Mouse (Mus musculus) liver, embryonic 16.5 days (tissue): ENCODE measurements around the gene Efcc1. TPM values are rescaled to one million over a fixed set of nuclear protein-coding genes. Genes with fewer than 3 reads are reported as not detected.

Source experiments
- ATAC-seq: fragments of 200-750 bp; cut with Nextera tagmentation; 2 replicates; pipeline ENCODE4 v1.8.0; 2017; ENCODE audit warnings: low read depth, mild to moderate bottlenecking, moderate number of reproducible peaks, moderate library complexity
- H3K27ac ChIP-seq: fragments of 300-500 bp; sonication (generic); 2 replicates; pipeline ENCODE4 v1.5.1; 2014; ENCODE audit warnings: mild to moderate bottlenecking, low read length
- H3K27me3 ChIP-seq: fragments of 300-500 bp; sonication (generic); 2 replicates; pipeline ENCODE4 v1.6.1; 2014; ENCODE audit warnings: low read depth, low read length, mixed read lengths; ENCODE audit not compliant: control insufficient read depth, insufficient read depth
- H3K36me3 ChIP-seq: fragments of 300-500 bp; sonication (generic); 2 replicates; pipeline ENCODE4 v1.6.1; 2014; ENCODE audit warnings: mild to moderate bottlenecking; ENCODE audit not compliant: control insufficient read depth, insufficient read depth
- H3K4me1 ChIP-seq: fragments of 300-500 bp; sonication (generic); 2 replicates; pipeline ENCODE4 v1.6.1; 2014; ENCODE audit warnings: low read depth, low read length, mixed read lengths; ENCODE audit not compliant: control insufficient read depth
- H3K4me2 ChIP-seq: fragments of 300-500 bp; sonication (generic); 2 replicates; pipeline ENCODE4 v1.6.1; 2014; ENCODE audit warnings: low read depth, low read length, mixed read lengths
- H3K4me3 ChIP-seq: fragments of 300-500 bp; sonication (generic); 2 replicates; pipeline ENCODE4 v1.5.1; 2014; ENCODE audit warnings: low read depth, mild to moderate bottlenecking, low read length
- H3K9ac ChIP-seq: fragments of 300-500 bp; sonication (generic); 2 replicates; pipeline ENCODE4 v1.6.1; 2014; ENCODE audit warnings: low read depth, low read length
- H3K9me3 ChIP-seq: fragments of 300-500 bp; sonication (generic); replicated peaks from 2 replicates; pipeline ENCODE4 v1.6.1; 2016; ENCODE audit warnings: low read length; ENCODE audit not compliant: control insufficient read depth
- WGBS: fragments of 180-500 bp; shearing (Covaris S2); extraction: QIAGEN DNeasy Blood & Tissue Kit; methylation state at CpG from one replicate; pipeline ENCODE4 v1.1.7; 2014; ENCODE audit not compliant: insufficient replicate concordance; 5-methylcytosine and 5-hydroxymethylcytosine counted together
- polyA plus RNA-seq: library from polyadenylated mRNA; unstranded; fragments of >200 nt; fragmentation: Nextera tagmentation; extraction: Ambion mirVana; gene quantifications from 2 replicates; pipeline ENCODE4 v1.2.1, GENCODE M21; 2015

Efcc1 gene
- 0.18 and 0.23 TPM in 2 replicates for polyA plus RNA-seq

GRCm38 (mm10) chr6:87730591-87731462 is at the start of gene Efcc1:
Gene Efcc1 (plus strand): TSS chr6:87730869.
- peak within 1 kb of the TSS; percentile 43 for H3K4me2 ChIP-seq
- ATAC-seq, result peak; percentile 42
- no peaks in the 10 kb centered on the region for H3K9me3 ChIP-seq
- H3K27me3 ChIP-seq, result peaks cover 61% of the 10 kb centered on the region
- H3K27ac ChIP-seq, result no peak within 1 kb of the TSS
- peak within 1 kb of the TSS; percentile 52 for H3K4me3 ChIP-seq
- WGBS, result under 1% methylated on average over 90 of the region's 90 CpGs
- H3K36me3 ChIP-seq, result no peaks in the 10 kb centered on the region
- peaks cover 13% of the 10 kb centered on the region for H3K4me1 ChIP-seq
- no peak within 1 kb of the TSS for H3K9ac ChIP-seq

DNA sequence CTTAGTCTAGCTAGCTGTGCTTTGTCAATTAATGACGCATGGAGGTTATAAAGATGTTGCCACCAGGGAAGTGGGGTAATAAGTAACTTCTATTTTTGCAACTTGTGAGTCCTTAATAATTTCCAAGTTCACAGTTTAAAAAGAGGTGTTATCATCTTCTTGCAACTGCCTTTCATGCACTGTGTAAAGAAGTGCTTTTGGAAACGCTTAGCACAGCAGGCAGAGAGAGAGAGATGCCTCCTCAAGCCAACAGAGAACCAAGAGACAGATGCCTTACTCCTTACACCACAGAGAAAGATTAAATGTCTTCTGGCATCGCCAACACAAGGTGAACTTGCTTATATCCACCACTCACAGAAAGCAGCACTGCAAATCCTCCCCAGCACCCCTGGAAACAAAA is 34.7 kb upstream of the Efcc1 start:
- H3K36me3 ChIP-seq, result no peaks in the 10 kb centered on the region
- H3K4me2 ChIP-seq, result no peak overlapping the region
- H3K27me3 ChIP-seq, result no peaks in the 10 kb centered on the region; the same call in 1 of the 2 replicates
- no peak overlapping the region for H3K9ac ChIP-seq
- 62% methylated on average over 3 of the region's 3 CpGs for WGBS
- H3K4me1 ChIP-seq, result no peaks in the 10 kb centered on the region
- no peak overlapping the region for H3K27ac ChIP-seq
- no peak for ATAC-seq
- no peaks in the 10 kb centered on the region for H3K9me3 ChIP-seq
- no peak overlapping the region for H3K4me3 ChIP-seq

GRCm38 (mm10) chr6:87696544-87696943 is 34.1 kb upstream of the Efcc1 start:
- Histone ChIP-seq H3K4me1 (no peaks in the 10 kb centered on the region), H3K27ac (no peak overlapping the region), H3K9me3 (no peaks in the 10 kb centered on the region), H3K36me3 (no peaks in the 10 kb centered on the region), H3K9ac (no peak overlapping the region), H3K4me3 (no peak overlapping the region), H3K27me3 (no peaks in the 10 kb centered on the region; the same call in 1 of the 2 replicates), H3K4me2 (no peak overlapping the region)
- no peak for ATAC-seq
- 76% methylated on average over 4 of the region's 4 CpGs for WGBS

DNA sequence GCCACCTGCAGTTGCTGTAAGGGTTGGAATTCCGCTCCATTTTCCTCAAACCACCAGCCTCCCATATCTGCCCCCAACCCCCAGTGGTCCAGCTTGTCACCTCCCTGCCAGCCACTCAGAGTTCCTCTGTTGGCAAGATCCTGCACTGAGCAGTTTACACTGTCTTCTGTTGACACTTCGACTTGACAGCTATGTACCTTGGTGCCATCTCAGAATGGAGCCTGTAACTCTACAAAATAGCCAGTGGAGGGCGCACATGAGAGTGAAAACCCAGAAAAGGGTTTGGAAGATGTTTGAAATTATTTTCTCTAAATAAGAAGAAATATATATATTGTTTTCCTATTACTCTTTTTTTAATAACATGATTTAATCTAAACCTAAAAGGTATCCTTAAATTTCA is 24.4 kb upstream of the Efcc1 start:
- no peak overlapping the region for H3K4me3 ChIP-seq
- H3K9me3 ChIP-seq, result no peaks in the 10 kb centered on the region
- H3K27ac ChIP-seq, result no peak overlapping the region
- no peaks in the 10 kb centered on the region for H3K36me3 ChIP-seq
- H3K9ac ChIP-seq, result no peak overlapping the region
- no peak overlapping the region for H3K4me2 ChIP-seq
- ATAC-seq, result no peak
- no peaks in the 10 kb centered on the region for H3K27me3 ChIP-seq
- 32% methylated on average over 3 of the region's 3 CpGs for WGBS
- no peaks in the 10 kb centered on the region for H3K4me1 ChIP-seq

DNA sequence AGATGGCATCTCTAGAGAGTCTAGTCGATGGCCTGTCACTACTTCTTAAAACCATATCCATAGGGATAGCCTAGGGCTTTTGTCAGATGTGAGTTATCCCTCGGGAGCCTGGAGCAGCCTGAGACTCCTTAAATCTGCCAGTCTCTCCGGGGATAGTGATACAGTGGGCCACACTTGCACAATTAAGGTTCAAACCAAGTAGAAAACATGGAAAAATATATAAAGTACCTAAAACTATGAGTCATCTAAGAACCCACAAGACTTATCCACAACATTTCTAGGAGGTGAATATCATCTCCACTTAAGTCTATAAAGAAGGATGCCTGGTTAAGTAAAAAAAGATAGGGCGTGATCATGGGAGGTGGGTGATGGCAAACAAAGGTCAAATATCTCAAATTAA is 18.4 kb upstream of the Efcc1 start:
- H3K4me1 ChIP-seq, result no peaks in the 10 kb centered on the region; the same call in 1 of the 2 replicates
- no peak overlapping the region for H3K27ac ChIP-seq

DNA sequence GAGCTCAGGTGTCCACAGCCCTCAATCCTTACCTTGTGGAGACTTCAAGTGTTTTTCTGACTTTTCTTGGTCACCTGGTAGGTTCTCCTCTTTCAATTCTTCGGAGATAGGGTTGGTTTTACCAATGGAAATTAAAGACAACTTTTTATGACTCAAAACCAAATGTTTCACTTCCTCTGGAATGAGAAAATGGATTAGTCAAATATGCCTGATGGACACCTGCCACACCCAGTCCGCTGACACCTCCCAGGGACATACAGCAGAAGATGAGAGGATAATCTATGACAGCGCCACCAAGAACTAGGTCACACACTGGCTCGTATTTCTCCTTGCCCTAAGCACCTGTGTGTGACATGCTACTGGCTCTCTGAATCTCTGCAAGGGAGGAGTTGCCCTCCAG is 16.6 kb upstream of the Efcc1 start:
- Histone ChIP-seq H3K4me1 (no peaks in the 10 kb centered on the region; the same call in 1 of the 2 replicates), H3K4me3 (no peak overlapping the region), H3K9ac (no peak overlapping the region), H3K4me2 (no peak overlapping the region), H3K27me3 (0 out of 2 replicates have a peak, but pooled peaks cover 2% of the 10 kb centered on the region), H3K9me3 (no peaks in the 10 kb centered on the region), H3K27ac (no peak overlapping the region), H3K36me3 (no peaks in the 10 kb centered on the region)
- no peak for ATAC-seq
- WGBS, result 64% methylated on average over 4 of the region's 4 CpGs

More for the DNA sequence above, 18.4 kb upstream of the Efcc1 start:
- H3K36me3 ChIP-seq, result no peaks in the 10 kb centered on the region
- H3K27me3 ChIP-seq, result 0 out of 2 replicates have a peak, but pooled peaks cover 2% of the 10 kb centered on the region
- H3K4me2 ChIP-seq, result no peak overlapping the region
- H3K4me3 ChIP-seq, result no peak overlapping the region
- no peak overlapping the region for H3K9ac ChIP-seq
- no peak for ATAC-seq
- 64% methylated on average over 4 of the region's 4 CpGs for WGBS
- H3K9me3 ChIP-seq, result no peaks in the 10 kb centered on the region

DNA sequence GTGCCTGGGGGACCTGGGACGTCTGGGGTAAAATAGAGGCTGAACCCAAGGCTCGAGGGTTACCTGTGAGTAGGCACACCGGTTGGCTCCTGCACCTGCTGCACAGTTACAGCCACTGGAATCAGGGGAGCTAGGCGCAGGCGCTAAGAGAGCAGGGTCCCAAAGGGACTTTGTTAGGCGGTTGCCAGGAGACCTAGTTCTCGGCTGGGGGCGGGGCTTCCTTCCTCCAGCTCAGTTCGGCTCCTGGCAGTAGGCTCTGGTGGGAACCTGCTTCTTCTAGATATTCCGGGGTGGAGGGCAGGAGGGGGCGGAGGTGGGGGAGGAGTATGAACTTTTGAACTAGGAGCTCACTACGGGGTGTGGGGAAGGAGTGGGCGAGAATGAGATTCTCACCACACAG is 8.0 kb upstream of the Efcc1 start:
- Histone ChIP-seq H3K27me3 (no peaks in the 10 kb centered on the region), H3K4me1 (no peaks in the 10 kb centered on the region; the same call in 1 of the 2 replicates), H3K4me2 (no peak overlapping the region), H3K27ac (no peak overlapping the region), H3K9ac (no peak overlapping the region), H3K4me3 (no peak overlapping the region), H3K9me3 (no peaks in the 10 kb centered on the region), H3K36me3 (no peaks in the 10 kb centered on the region)
- 9% methylated on average over 13 of the region's 13 CpGs for WGBS
- ATAC-seq, result no peak

GRCm38 (mm10) chr6:87725267-87725912 is 5.3 kb upstream of the Efcc1 start:
- ATAC-seq, result no peak
- Histone ChIP-seq H3K9me3 (no peaks in the 10 kb centered on the region), H3K36me3 (no peaks in the 10 kb centered on the region), H3K27me3 (peaks cover 16% of the 10 kb centered on the region), H3K27ac (no peak overlapping the region), H3K4me2 (no peak overlapping the region), H3K9ac (no peak overlapping the region), H3K4me1 (no peaks in the 10 kb centered on the region; the same call in 1 of the 2 replicates), H3K4me3 (no peak overlapping the region)
- WGBS, result 59% methylated on average over 7 of the region's 7 CpGs

GRCm38 (mm10) chr6:87728102-87728501 is 2.6 kb upstream of the Efcc1 start:
- no peak for ATAC-seq
- Histone ChIP-seq H3K9me3 (no peaks in the 10 kb centered on the region), H3K4me2 (no peak overlapping the region), H3K9ac (no peak overlapping the region), H3K27me3 (peaks cover 44% of the 10 kb centered on the region), H3K27ac (no peak overlapping the region), H3K4me3 (no peak overlapping the region), H3K4me1 (peaks cover 6% of the 10 kb centered on the region), H3K36me3 (no peaks in the 10 kb centered on the region)
- 19% methylated on average over 3 of the region's 3 CpGs for WGBS
